Comparison of ENCODE assay signal across 15 mouse cellular contexts in the genomic region with DNA sequence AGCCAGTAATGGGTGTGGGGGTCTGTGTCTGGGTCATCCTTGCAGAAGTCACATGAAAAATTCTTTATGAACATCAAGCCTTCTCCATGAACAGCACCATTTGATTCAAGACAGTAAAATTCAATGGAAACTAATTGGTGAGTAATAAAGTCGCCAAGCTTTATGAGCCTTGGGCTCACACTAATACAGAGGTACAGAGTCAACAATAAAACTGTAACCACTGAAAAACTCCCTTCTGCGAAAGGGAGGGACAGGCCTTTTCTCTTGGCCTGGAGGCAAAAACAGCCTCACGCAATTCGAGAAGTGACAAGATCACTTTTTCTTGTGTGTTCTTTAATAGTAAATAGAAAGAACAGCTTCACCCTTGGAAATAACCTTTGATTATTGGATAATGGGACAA.
"Had no signal": no experiment of that assay in that cellular context is flagged by ENCODE, and none has a peak within 500 bp of the region (broad histone marks: within the 10 kb centered on the region; RNA-seq: fewer than 3 reads in every experiment).

No protein-coding gene starts in this region.

- H3K4me1 ChIP-seq: neural tube, embryonic 15.5 days; stomach, embryonic 15.5 days had no signal

- H3K4me2 ChIP-seq: neural tube, embryonic 15.5 days; stomach, embryonic 15.5 days had no signal

- H3K9ac ChIP-seq: neural tube, embryonic 15.5 days; stomach, embryonic 15.5 days had no signal

- H3K36me3 ChIP-seq: neural tube, embryonic 15.5 days; stomach, embryonic 15.5 days had no signal

- DNase-seq: retina, postnatal 1 day; right cerebral cortex, adult 18-20 months; right cerebral cortex, postnatal 14 days; right cerebral cortex, postnatal 25 days; right cerebral cortex, postnatal 4 days; spleen, adult 18-20 months; thymus, adult 18-20 months; thymus, adult 2 months; thymus, postnatal 14 days; thymus, postnatal 25 days; thymus, postnatal 36 days; thymus, postnatal 4 days had no signal

- H3K4me3 ChIP-seq: neural tube, embryonic 15.5 days; stomach, embryonic 15.5 days had no signal

- H3K27ac ChIP-seq: neural tube, embryonic 15.5 days; stomach, embryonic 15.5 days; stomach, postnatal 0 days had no signal

- H3K9me3 ChIP-seq: neural tube, embryonic 15.5 days; stomach, embryonic 15.5 days had no signal

- H3K27me3 ChIP-seq: neural tube, embryonic 15.5 days; stomach, embryonic 15.5 days had no signal
